Mouse (Mus musculus) forebrain, embryonic 11.5 days (tissue): ENCODE results near the gene Itga1. TPM values are rescaled to one million over a fixed set of nuclear protein-coding genes. Genes with fewer than 3 reads are reported as not detected.
A peak's percentile ranks its signal among the peaks of the same experiment; 100 is the strongest.

Experiments
- ATAC-seq: fragments of 200-750 bp; cut with Nextera tagmentation; replicated peaks from 2 replicates; pipeline ENCODE4 v1.8.0; 2017; ENCODE audit warnings: moderate TSS enrichment; ENCODE audit not compliant: low FRiP score
- DNase-seq: peaks from one replicate; pipeline ENCODE4 v3.0.0-alpha.2; 2017; ENCODE audit warnings: low spot score
- H3K27ac ChIP-seq: fragments of 300-500 bp; sonication (generic); 2 replicates; pipeline ENCODE4 v1.5.1; 2014; ENCODE audit warnings: low read depth, low read length
- H3K27me3 ChIP-seq: fragments of 300-500 bp; sonication (generic); 2 replicates; pipeline ENCODE4 v1.6.1; 2014; ENCODE audit warnings: mild to moderate bottlenecking, low read length, mixed read lengths; ENCODE audit not compliant: control insufficient read depth, insufficient read depth
- H3K36me3 ChIP-seq: fragments of 300-500 bp; sonication (generic); 2 replicates; pipeline ENCODE4 v1.6.1; 2014; ENCODE audit warnings: mild to moderate bottlenecking, low read length, moderate library complexity, mixed read lengths; ENCODE audit not compliant: control insufficient read depth, insufficient read depth
- H3K4me1 ChIP-seq: fragments of 300-500 bp; sonication (generic); replicated peaks from 2 replicates; pipeline ENCODE4 v1.6.1; 2014; ENCODE audit warnings: low read length, mixed read lengths; ENCODE audit not compliant: control insufficient read depth, insufficient read depth
- H3K4me2 ChIP-seq: fragments of 300-500 bp; sonication (generic); 2 replicates; pipeline ENCODE4 v1.6.1; 2014; ENCODE audit warnings: low read depth, mild to moderate bottlenecking, low read length, moderate library complexity, mixed read lengths; ENCODE audit not compliant: severe bottlenecking
- H3K4me3 ChIP-seq: fragments of 300-500 bp; sonication (generic); 2 replicates; pipeline ENCODE4 v1.5.1; 2014; ENCODE audit warnings: low read depth, low read length
- H3K9ac ChIP-seq: fragments of 300-500 bp; sonication (generic); 2 replicates; pipeline ENCODE4 v1.6.1; 2014; ENCODE audit warnings: low read length
- H3K9me3 ChIP-seq: fragments of 300-500 bp; sonication (generic); 2 replicates; pipeline ENCODE4 v1.6.1; 2016; ENCODE audit warnings: low read length, mixed read lengths; ENCODE audit not compliant: control insufficient read depth
- WGBS: fragments of 180-500 bp; shearing (Covaris S2); extraction: QIAGEN DNeasy Blood & Tissue Kit; methylation state at CpG from one replicate; pipeline ENCODE4 v1.1.7; 2014; 5-methylcytosine and 5-hydroxymethylcytosine counted together
- polyA plus RNA-seq: library from polyadenylated mRNA; unstranded; fragments of >200 nt; fragmentation: Nextera tagmentation; extraction: Ambion mirVana; gene quantifications from 2 replicates; pipeline ENCODE4 v1.2.1, GENCODE M21; 2014

Gene Itga1
- 5.3 and 6.2 TPM in 2 replicates for polyA plus RNA-seq

GRCm38 (mm10) chr13:115101355-115102191 is at the start of gene Itga1, which contains the start of gene Gm49395:
TSS of gene Itga1 (minus strand) at chr13:115101964.
TSS of gene Gm49395 (minus strand) at chr13:115101921.
- WGBS, result under 1% methylated on average over 39 of the region's 39 CpGs
- peaks cover 7% of the 10 kb centered on the region for H3K27me3 ChIP-seq
- H3K27ac ChIP-seq, result no peak within 1 kb of the TSS
- ATAC-seq (peak; percentile 78), DNase-seq (peak; percentile 75)
- peak within 1 kb of the TSS; percentile 91 for H3K4me2 ChIP-seq
- peak within 1 kb of the TSS; percentile 60 for H3K9ac ChIP-seq
- H3K9me3 ChIP-seq, result no peaks in the 10 kb centered on the region
- no peaks in the 10 kb centered on the region for H3K36me3 ChIP-seq
- H3K4me3 ChIP-seq, result peak within 1 kb of the TSS; percentile 47
- H3K4me1 ChIP-seq, result peaks cover 3% of the 10 kb centered on the region; the same call in 1 of the 2 replicates

- no peaks in the 10 kb centered on the region for H3K27me3 ChIP-seq
- DNase-seq, result no peak
- H3K4me1 ChIP-seq, result no peaks in the 10 kb centered on the region
- H3K36me3 ChIP-seq, result no peaks in the 10 kb centered on the region
- H3K9me3 ChIP-seq, result no peaks in the 10 kb centered on the region
- ATAC-seq, result no peak
- no peak overlapping the region for H3K9ac ChIP-seq
- no peak overlapping the region for H3K4me3 ChIP-seq
- H3K27ac ChIP-seq, result no peak overlapping the region
- WGBS, result 92% methylated on average over 1 of the region's 1 CpGs
- no peak overlapping the region for H3K4me2 ChIP-seq
Measured at GRCm38 (mm10) chr13:115150602-115151001, 48.8 kb upstream of the Itga1 start.

GRCm38 (mm10) chr13:115149849-115150248 is 48.1 kb upstream of the Itga1 start:
- Histone ChIP-seq H3K4me1 (no peaks in the 10 kb centered on the region), H3K36me3 (no peaks in the 10 kb centered on the region), H3K9me3 (no peaks in the 10 kb centered on the region), H3K9ac (no peak overlapping the region), H3K4me2 (no peak overlapping the region), H3K27me3 (no peaks in the 10 kb centered on the region), H3K4me3 (no peak overlapping the region), H3K27ac (no peak overlapping the region)
- no peak for DNase-seq
- ATAC-seq, result no peak
- WGBS, result 87% methylated on average over 6 of the region's 6 CpGs

- ATAC-seq (no peak), DNase-seq (no peak)
- Histone ChIP-seq H3K9me3 (no peaks in the 10 kb centered on the region), H3K4me3 (no peak overlapping the region), H3K4me2 (no peak overlapping the region), H3K4me1 (no peaks in the 10 kb centered on the region), H3K27ac (no peak overlapping the region), H3K27me3 (no peaks in the 10 kb centered on the region), H3K36me3 (no peaks in the 10 kb centered on the region), H3K9ac (no peak overlapping the region)
- WGBS, result 94% methylated on average over 2 of the region's 2 CpGs
Measured at GRCm38 (mm10) chr13:115143575-115143974, 41.8 kb upstream of the Itga1 start.

GRCm38 (mm10) chr13:115142066-115142465 is 40.3 kb upstream of the Itga1 start:
- Histone ChIP-seq H3K4me3 (no peak overlapping the region), H3K4me1 (no peaks in the 10 kb centered on the region), H3K9me3 (no peaks in the 10 kb centered on the region), H3K4me2 (no peak overlapping the region), H3K36me3 (no peaks in the 10 kb centered on the region), H3K27ac (no peak overlapping the region), H3K9ac (no peak overlapping the region), H3K27me3 (no peaks in the 10 kb centered on the region)
- 90% methylated on average over 3 of the region's 3 CpGs for WGBS
- ATAC-seq, result no peak
- DNase-seq, result no peak

GRCm38 (mm10) chr13:115138513-115138912 is 36.7 kb upstream of the Itga1 start:
- Histone ChIP-seq H3K4me3 (no peak overlapping the region), H3K27ac (no peak overlapping the region), H3K9ac (no peak overlapping the region), H3K27me3 (no peaks in the 10 kb centered on the region), H3K36me3 (no peaks in the 10 kb centered on the region), H3K4me1 (no peaks in the 10 kb centered on the region), H3K9me3 (no peaks in the 10 kb centered on the region), H3K4me2 (no peak overlapping the region)
- DNase-seq (no peak), ATAC-seq (no peak)
- 90% methylated on average over 7 of the region's 7 CpGs for WGBS

- Histone ChIP-seq H3K4me3 (no peak overlapping the region), H3K36me3 (no peaks in the 10 kb centered on the region), H3K27me3 (no peaks in the 10 kb centered on the region), H3K27ac (no peak overlapping the region), H3K9me3 (no peaks in the 10 kb centered on the region), H3K9ac (no peak overlapping the region), H3K4me1 (no peaks in the 10 kb centered on the region), H3K4me2 (no peak overlapping the region)
- WGBS, result 91% methylated on average over 3 of the region's 3 CpGs
- ATAC-seq (no peak), DNase-seq (no peak)
Measured at GRCm38 (mm10) chr13:115136761-115137160, 35.0 kb upstream of the Itga1 start.

GRCm38 (mm10) chr13:115132435-115132834 is 30.7 kb upstream of the Itga1 start:
- WGBS, result 42% methylated on average over 5 of the region's 5 CpGs
- ATAC-seq, result no peak

GRCm38 (mm10) chr13:115131381-115131780 is 29.6 kb upstream of the Itga1 start:
- H3K9ac ChIP-seq, result no peak overlapping the region
- 78% methylated on average over 3 of the region's 3 CpGs for WGBS
- ATAC-seq (no peak), DNase-seq (no peak)
- H3K27me3 ChIP-seq, result no peaks in the 10 kb centered on the region
- H3K4me1 ChIP-seq, result no peaks in the 10 kb centered on the region
- H3K9me3 ChIP-seq, result no peaks in the 10 kb centered on the region
- no peaks in the 10 kb centered on the region for H3K36me3 ChIP-seq
- no peak overlapping the region for H3K4me3 ChIP-seq
- no peak overlapping the region for H3K27ac ChIP-seq
- no peak overlapping the region for H3K4me2 ChIP-seq

More at GRCm38 (mm10) chr13:115132435-115132834, 30.7 kb upstream of the Itga1 start:
- no peak overlapping the region for H3K27ac ChIP-seq
- no peaks in the 10 kb centered on the region for H3K36me3 ChIP-seq
- H3K4me1 ChIP-seq, result no peaks in the 10 kb centered on the region
- H3K4me3 ChIP-seq, result no peak overlapping the region
- H3K9me3 ChIP-seq, result no peaks in the 10 kb centered on the region
- no peak overlapping the region for H3K9ac ChIP-seq
- DNase-seq, result no peak
- no peaks in the 10 kb centered on the region for H3K27me3 ChIP-seq
- H3K4me2 ChIP-seq, result no peak overlapping the region
